Mouse (Mus musculus) v-Abl transformed pro-B cells (cell line): ENCODE data around the gene Elmo1.

Source experiments
- in situ Hi-C, 2 experiments: fragments of 400-800 bp; cut with MboI; formaldehyde crosslinking; loops; one replicate each; pipeline ENCODE4 v1.15.1; 2025; ENCODE audit not compliant: unreplicated experiment in 2 of 2

The Elmo1 gene

GRCm38 (mm10) chr13:20090133-20090710, at the start of gene Elmo1:
Elmo1 (plus strand) TSS chr13:20090596.
- in situ Hi-C loops: loop anchor here (5.0 to 25.0 kb wide), 4 partner anchors 92 to 1647 kb away; partner anchors contain the start of gene Hist1h4j (in 2 of the 2)

- in situ Hi-C loops: loop anchor here (10.0 to 25.0 kb wide), 2 partner anchors 134 to 1096 kb away; partner anchors contain the start of genes Olfr1368 (in 1 of the 2) and Olfr263 (in 1 of the 2)
These were observed 49.1 kb upstream of the Elmo1 start for GRCm38 (mm10) chr13:20041169-20041830.

- in situ Hi-C loops: loop anchor here (10.0 to 25.0 kb wide), 2 partner anchors 132 to 1094 kb away; partner anchors contain the start of genes Olfr1368 (in 1 of the 2) and Olfr263 (in 1 of the 2)
These were observed 47.5 kb upstream of the Elmo1 start for GRCm38 (mm10) chr13:20042856-20043255.

- in situ Hi-C loops: loop anchor here (10.0 to 25.0 kb wide), 2 partner anchors 129 to 1092 kb away; partner anchors contain the start of genes Olfr1368 (in 1 of the 2) and Olfr263 (in 1 of the 2)
These were observed 45.0 kb upstream of the Elmo1 start for GRCm38 (mm10) chr13:20045350-20045749.

GRCm38 (mm10) chr13:20045836-20046235, 44.6 kb upstream of the Elmo1 start:
- in situ Hi-C loops: loop anchor here (10.0 to 25.0 kb wide), 2 partner anchors 129 to 1091 kb away; partner anchors contain the start of genes Olfr1368 (in 1 of the 2) and Olfr263 (in 1 of the 2)

- in situ Hi-C loops: loop anchor here (10.0 to 25.0 kb wide), 2 partner anchors 128 to 1091 kb away; partner anchors contain the start of genes Olfr1368 (in 1 of the 2) and Olfr263 (in 1 of the 2)
These were observed 44.0 kb upstream of the Elmo1 start for GRCm38 (mm10) chr13:20046406-20046805.

- in situ Hi-C loops: loop anchor here (10.0 to 25.0 kb wide), 2 partner anchors 127 to 1089 kb away; partner anchors contain the start of genes Olfr1368 (in 1 of the 2) and Olfr263 (in 1 of the 2)
These were observed 42.2 kb upstream of the Elmo1 start for GRCm38 (mm10) chr13:20047926-20048836.

- in situ Hi-C loops: loop anchor here (10.0 to 25.0 kb wide), 2 partner anchors 126 to 1089 kb away; partner anchors contain the start of genes Olfr1368 (in 1 of the 2) and Olfr263 (in 1 of the 2)
These were observed 41.6 kb upstream of the Elmo1 start for GRCm38 (mm10) chr13:20048837-20049160.

- in situ Hi-C loops: loop anchor here (10.0 to 25.0 kb wide), 2 partner anchors 125 to 1088 kb away; partner anchors contain the start of genes Olfr1368 (in 1 of the 2) and Olfr263 (in 1 of the 2)
These were observed 40.7 kb upstream of the Elmo1 start for GRCm38 (mm10) chr13:20049654-20050053.

- in situ Hi-C loops: no loop called here
These were observed 40.2 kb upstream of the Elmo1 start for GRCm38 (mm10) chr13:20050149-20050548.

GRCm38 (mm10) chr13:20057926-20058325, 32.5 kb upstream of the Elmo1 start:
- in situ Hi-C loops: no loop called here

- in situ Hi-C loops: no loop called here
These were observed 29.4 kb upstream of the Elmo1 start for GRCm38 (mm10) chr13:20061031-20061430.

- in situ Hi-C loops: no loop called here
These were observed 27.1 kb upstream of the Elmo1 start for GRCm38 (mm10) chr13:20063331-20063730.

GRCm38 (mm10) chr13:20072043-20072442, 18.4 kb upstream of the Elmo1 start:
- in situ Hi-C loops: no loop called here

GRCm38 (mm10) chr13:20072994-20073393, 17.4 kb upstream of the Elmo1 start:
- in situ Hi-C loops: no loop called here

GRCm38 (mm10) chr13:20076521-20076920, 13.9 kb upstream of the Elmo1 start:
- in situ Hi-C loops: loop anchor here (25.0 kb wide), 2 partner anchors 1086 to 1661 kb away; partner anchors contain the start of gene Hist1h4j (in 2 of the 2)

- in situ Hi-C loops: loop anchor here (25.0 kb wide), 2 partner anchors 1085 to 1660 kb away; partner anchors contain the start of gene Hist1h4j (in 2 of the 2)
These were observed 13.2 kb upstream of the Elmo1 start for GRCm38 (mm10) chr13:20077237-20077636.

GRCm38 (mm10) chr13:20090711-20091603, 561 bp downstream of the Elmo1 start:
- in situ Hi-C loops: loop anchor here (5.0 to 25.0 kb wide), 4 partner anchors 91 to 1646 kb away; partner anchors contain the start of gene Hist1h4j (in 2 of the 2)

GRCm38 (mm10) chr13:20091604-20091926, 1.2 kb downstream of the Elmo1 start:
- in situ Hi-C loops: loop anchor here (5.0 to 25.0 kb wide), 4 partner anchors 91 to 1646 kb away; partner anchors contain the start of gene Hist1h4j (in 2 of the 2)
